Mouse (Mus musculus) lung, adult 2 months (tissue): ENCODE measurements around the gene Cyp3a16. TPM values are rescaled to one million over a fixed set of nuclear protein-coding genes. Genes with fewer than 3 reads are reported as not detected.
"Not testable (repeated sequence)": the region's sequence is repeated elsewhere in the genome, so short reads cannot be mapped to it uniquely, and the experiment has no call there.

Source experiments
- DNase-seq: peaks from one replicate; pipeline ENCODE4 v3.0.0; 2022
- H3K4me1 ChIP-seq: fragments of 200-500 bp; 2 replicates; pipeline ENCODE4 v1.6.1; 2011; ENCODE audit warnings: low read length; ENCODE audit not compliant: control insufficient read depth, insufficient read depth
- H3K4me3 ChIP-seq: fragments of 200-500 bp; replicated peaks from 2 replicates; pipeline ENCODE3; 2011; ENCODE audit warnings: low read depth, mild to moderate bottlenecking, control low read depth, low read length; ENCODE audit errors: extremely low read depth
- CTCF ChIP-seq: fragments of 200-500 bp; IDR thresholded peaks from 2 replicates; pipeline ENCODE4 v1.5.1; 2011; ENCODE audit warnings: mild to moderate bottlenecking, low read length, control low read depth; ENCODE audit not compliant: insufficient read depth
- POLR2A ChIP-seq: fragments of 200-500 bp; IDR thresholded peaks from 2 replicates; pipeline ENCODE4 v1.6.1; 2011; ENCODE audit warnings: low read depth, mild to moderate bottlenecking, control low read depth, low read length, borderline replicate concordance; ENCODE audit errors: extremely low read depth
- WGBS: fragments of 180-500 bp; shearing (Covaris S2); methylation state at CpG from one replicate; pipeline ENCODE4 v1.1.7; 2018; 5-methylcytosine and 5-hydroxymethylcytosine counted together
- polyA plus RNA-seq: library from polyadenylated mRNA; depleted of rRNA; stranded (reverse); fragments of >200 nt; gene quantifications from 2 replicates; pipeline ENCODE4 v1.2.3, GENCODE M21; 2012; rRNA removed

Cyp3a16 gene
- not detected in 2 replicates for polyA plus RNA-seq

DNA sequence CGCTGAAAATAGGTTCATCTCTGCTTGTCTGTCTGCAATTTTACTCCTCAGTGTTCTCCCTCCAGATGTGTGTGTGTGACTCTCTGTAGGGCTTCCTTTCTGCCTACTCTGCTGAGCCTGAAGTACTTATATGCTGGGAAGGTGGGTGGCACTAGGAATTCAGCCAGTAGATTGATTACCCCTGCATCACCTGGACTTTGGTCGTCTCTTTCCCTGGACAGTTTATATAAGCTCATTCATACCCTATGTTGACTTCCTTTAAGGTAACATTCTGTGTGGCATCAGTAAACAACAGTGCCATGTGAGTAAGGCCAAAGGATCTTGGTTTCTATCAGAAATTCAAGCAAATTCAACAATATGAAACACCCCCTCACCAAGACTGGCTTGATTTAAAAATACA lies at the start of gene Cyp3a16:
TSS of gene Cyp3a16 (minus strand) at position 101 of the 400 bp plus-strand sequence.
- DNase-seq, H3K4me3 ChIP-seq, H3K4me1 ChIP-seq: not testable (repeated sequence)
- WGBS, result 67% methylated on average over 2 of the region's 2 CpGs

GRCm38 (mm10) chr5:145490300-145490699 lies 20.8 kb upstream of the Cyp3a16 start:
- DNase-seq, result no peak
- Histone ChIP-seq H3K4me1 (no peaks in the 10 kb centered on the region), H3K4me3 (no peak overlapping the region)
- WGBS, result no CpG with 5 or more reads among the region's 6 CpGs
- no peak for TF ChIP-seq CTCF
- no peak for TF ChIP-seq POLR2A

GRCm38 (mm10) chr5:145464304-145465088 lies 5.0 kb downstream of the Cyp3a16 start:
- WGBS, result 57% methylated on average over 5 of the region's 5 CpGs
- Histone ChIP-seq H3K4me1 (no peaks in the 10 kb centered on the region), H3K4me3 (no peak overlapping the region)
- no peak for TF ChIP-seq CTCF
- TF ChIP-seq POLR2A, result no peak
- DNase-seq, result no peak

DNA sequence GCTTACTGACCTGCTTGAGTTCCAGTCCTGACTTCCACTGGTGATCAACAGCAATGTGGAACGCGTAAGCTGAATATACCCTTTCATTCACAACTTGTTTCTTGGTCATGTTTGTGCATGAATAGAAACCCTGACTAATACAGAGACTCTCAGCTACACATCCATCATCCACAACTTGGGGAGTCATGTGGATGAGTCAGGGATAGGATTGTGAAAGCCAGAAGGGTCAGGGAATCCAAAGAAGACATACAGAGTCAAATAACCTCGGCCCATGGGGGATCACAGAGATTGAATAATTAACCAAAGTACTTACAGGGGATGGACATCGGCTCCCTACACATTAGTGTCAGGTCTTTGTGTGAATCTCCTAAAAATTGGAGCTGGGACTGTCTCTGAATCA lies 7.2 kb downstream of the Cyp3a16 start:
- TF ChIP-seq POLR2A (no peak), CTCF (no peak)
- 78% methylated on average over 4 of the region's 4 CpGs for WGBS
- DNase-seq, result no peak
- Histone ChIP-seq H3K4me3 (no peak overlapping the region), H3K4me1 (no peaks in the 10 kb centered on the region)

GRCm38 (mm10) chr5:145454389-145454788 lies 15.1 kb downstream of the Cyp3a16 start:
- Histone ChIP-seq H3K4me3 (no peak overlapping the region), H3K4me1 (no peaks in the 10 kb centered on the region)
- 84% methylated on average over 4 of the region's 4 CpGs for WGBS
- TF ChIP-seq CTCF, result no peak
- no peak for DNase-seq

GRCm38 (mm10) chr5:145433688-145434087 lies 35.8 kb downstream of the Cyp3a16 start:
- Histone ChIP-seq H3K4me1 (no peaks in the 10 kb centered on the region), H3K4me3 (no peak overlapping the region)
- WGBS, result 85% methylated on average over 1 of the region's 1 CpGs
- TF ChIP-seq CTCF (no peak), POLR2A (no peak)
- DNase-seq, result no peak

GRCm38 (mm10) chr5:145431004-145431403 lies 38.5 kb downstream of the Cyp3a16 start:
- no peak overlapping the region for H3K4me3 ChIP-seq
- no peak for TF ChIP-seq POLR2A
- no peak for TF ChIP-seq CTCF
- H3K4me1 ChIP-seq, result no peaks in the 10 kb centered on the region
- no peak for DNase-seq

GRCm38 (mm10) chr5:145422287-145422686 lies 47.2 kb downstream of the Cyp3a16 start:
- no peak overlapping the region for H3K4me3 ChIP-seq

GRCm38 (mm10) chr5:145415416-145415815 lies 54.1 kb downstream of the Cyp3a16 start:
- 86% methylated on average over 9 of the region's 9 CpGs for WGBS
- not testable (repeated sequence) for DNase-seq, H3K4me1 ChIP-seq, H3K4me3 ChIP-seq

More at GRCm38 (mm10) chr5:145422287-145422686, 47.2 kb downstream of the Cyp3a16 start:
- DNase-seq, result no peak
- 72% methylated on average over 1 of the region's 1 CpGs for WGBS
- TF ChIP-seq POLR2A, result no peak
- no peak for TF ChIP-seq CTCF
- no peaks in the 10 kb centered on the region for H3K4me1 ChIP-seq

Other genes with a start within 250 kb of the Cyp3a16 start
- 11.4 and 18.0 TPM in 2 replicates for gene Zfp655, start 238.0 kb downstream of the Cyp3a16 start, polyA plus RNA-seq
- 15.6 and 18.8 TPM in 2 replicates for gene Zscan25, start 189.2 kb downstream of the Cyp3a16 start, polyA plus RNA-seq
- gene Cyp3a57, start 124.4 kb downstream of the Cyp3a16 start, polyA plus RNA-seq, result not detected in 2 replicates
- not detected in 2 replicates for gene Cyp3a41b, start 115.0 kb upstream of the Cyp3a16 start, polyA plus RNA-seq